Mouse (Mus musculus) erythroblast, embryonic 14.5 days (primary cell): Measurements from ENCODE around the gene Hyou1. TPM values are rescaled to one million over a fixed set of nuclear protein-coding genes. Genes with fewer than 3 reads are reported as not detected.
A peak's percentile ranks its signal among the peaks of the same experiment; 100 is the strongest.
"Not testable (repeated sequence)": the region's sequence is repeated elsewhere in the genome, so short reads cannot be mapped to it uniquely, and the experiment has no call there.

Experiments used
- H3K27me3 ChIP-seq: 2 replicates; pipeline ENCODE4 v1.6.1; 2012; ENCODE audit warnings: inconsistent platforms; ENCODE audit not compliant: control insufficient read depth
- H3K36me3 ChIP-seq: 2 replicates; pipeline ENCODE4 v1.6.1; 2012; ENCODE audit warnings: mild to moderate bottlenecking, inconsistent platforms; ENCODE audit not compliant: control insufficient read depth
- H3K4me1 ChIP-seq: 2 replicates; pipeline ENCODE4 v1.6.1; 2012; ENCODE audit warnings: inconsistent platforms; ENCODE audit not compliant: control insufficient read depth
- H3K4me3 ChIP-seq: replicated peaks from 2 replicates; pipeline ENCODE3; 2012; ENCODE audit warnings: moderate library complexity, mild to moderate bottlenecking, inconsistent platforms
- H3K9me3 ChIP-seq: 2 replicates; pipeline ENCODE4 v1.6.1; 2012; ENCODE audit warnings: low read length, inconsistent platforms, mixed read lengths; ENCODE audit not compliant: control insufficient read depth
- GATA1 ChIP-seq: IDR thresholded peaks from 2 replicates; pipeline ENCODE4 v1.6.1; 2012; ENCODE audit warnings: low read length, inconsistent platforms, mixed read lengths
- TAL1 ChIP-seq: IDR thresholded peaks from 3 replicates; pipeline ENCODE4 v1.6.1; 2012; ENCODE audit warnings: low read length, inconsistent platforms, mixed read lengths
- polyA plus RNA-seq: library from polyadenylated mRNA; stranded (reverse); fragments of >175 nt; gene quantifications from 2 replicates; pipeline ENCODE4 v1.2.3, GENCODE M21; 2012

Gene Hyou1
- 0.69 and 0.80 TPM in 2 replicates for polyA plus RNA-seq

DNA sequence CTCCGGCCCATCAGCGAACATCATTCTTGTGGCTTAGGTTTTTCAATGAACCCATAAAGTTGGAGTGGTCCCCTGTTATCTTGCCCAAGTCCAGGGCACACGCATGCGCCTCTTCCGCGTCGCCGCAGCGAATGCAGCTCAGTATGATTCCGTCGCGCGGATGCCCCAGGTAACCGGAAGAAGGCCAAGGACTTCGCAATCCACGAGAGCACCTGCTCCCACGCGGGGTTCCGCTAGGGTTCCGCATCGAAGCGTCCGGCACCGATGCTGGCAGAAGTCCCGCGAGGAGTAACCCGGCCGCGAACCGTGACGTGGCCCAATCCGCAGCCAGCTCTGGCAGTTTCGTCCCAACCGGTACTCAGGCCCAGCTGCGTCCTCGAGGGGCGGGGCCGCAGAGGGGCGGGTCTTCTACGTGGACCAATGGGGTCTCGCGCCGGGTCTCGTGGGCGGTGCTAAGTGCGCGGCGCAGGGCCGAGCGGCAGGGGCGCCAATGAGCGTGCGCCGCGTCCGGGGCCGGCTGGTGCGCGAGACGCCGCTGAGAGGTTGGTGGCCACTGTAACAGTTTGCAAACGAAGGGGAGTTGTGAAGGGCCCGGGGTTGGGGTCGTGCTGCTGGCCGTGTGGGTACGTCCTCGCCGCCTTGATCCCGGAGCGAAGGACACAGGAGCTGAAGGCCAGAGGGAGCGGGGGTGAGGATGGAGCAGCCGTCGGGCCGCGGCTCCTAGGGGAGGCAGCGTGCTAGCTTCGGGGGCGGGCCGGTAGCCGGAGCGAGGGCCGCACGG is at the start of gene Hyou1:
Gene Hyou1 (plus strand): TSS at position 437 of the 781 bp plus-strand sequence.
- no peaks in the 10 kb centered on the region for H3K27me3 ChIP-seq
- peaks cover 40% of the 10 kb centered on the region for H3K36me3 ChIP-seq
- TF ChIP-seq TAL1 (no peak), GATA1 (peak; percentile 78)
- peaks cover 38% of the 10 kb centered on the region for H3K4me1 ChIP-seq
- peak within 1 kb of the TSS; percentile 79 for H3K4me3 ChIP-seq
- H3K9me3 ChIP-seq = no peaks in the 10 kb centered on the region

DNA sequence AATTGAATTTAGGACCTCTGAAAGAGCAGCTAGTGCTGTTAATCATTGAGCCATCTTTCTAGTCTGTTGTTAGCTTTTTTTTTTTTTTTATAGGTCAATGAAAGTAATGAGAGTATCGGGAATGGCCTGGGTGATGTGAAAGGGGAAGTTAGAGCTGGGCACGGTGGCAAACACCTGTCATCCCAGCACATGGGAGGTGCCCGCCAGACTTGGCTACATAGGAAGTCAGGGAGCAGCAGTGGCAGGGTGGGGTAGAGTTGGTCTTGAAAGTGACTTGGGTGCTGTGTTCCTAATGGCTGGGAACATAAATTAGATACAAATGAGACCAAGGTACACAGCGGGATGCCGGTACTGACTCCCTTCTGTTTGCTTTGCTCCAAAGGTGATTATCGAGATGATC is 48.6 kb upstream of the Hyou1 start:
- Histone ChIP-seq H3K9me3 (peaks cover 3% of the 10 kb centered on the region; the same call in 1 of the 2 replicates), H3K36me3 (peaks cover 75% of the 10 kb centered on the region), H3K4me3 (no peak overlapping the region), H3K4me1 (peaks cover 53% of the 10 kb centered on the region), H3K27me3 (no peaks in the 10 kb centered on the region)
- TF ChIP-seq GATA1 (no peak), TAL1 (no peak)

DNA sequence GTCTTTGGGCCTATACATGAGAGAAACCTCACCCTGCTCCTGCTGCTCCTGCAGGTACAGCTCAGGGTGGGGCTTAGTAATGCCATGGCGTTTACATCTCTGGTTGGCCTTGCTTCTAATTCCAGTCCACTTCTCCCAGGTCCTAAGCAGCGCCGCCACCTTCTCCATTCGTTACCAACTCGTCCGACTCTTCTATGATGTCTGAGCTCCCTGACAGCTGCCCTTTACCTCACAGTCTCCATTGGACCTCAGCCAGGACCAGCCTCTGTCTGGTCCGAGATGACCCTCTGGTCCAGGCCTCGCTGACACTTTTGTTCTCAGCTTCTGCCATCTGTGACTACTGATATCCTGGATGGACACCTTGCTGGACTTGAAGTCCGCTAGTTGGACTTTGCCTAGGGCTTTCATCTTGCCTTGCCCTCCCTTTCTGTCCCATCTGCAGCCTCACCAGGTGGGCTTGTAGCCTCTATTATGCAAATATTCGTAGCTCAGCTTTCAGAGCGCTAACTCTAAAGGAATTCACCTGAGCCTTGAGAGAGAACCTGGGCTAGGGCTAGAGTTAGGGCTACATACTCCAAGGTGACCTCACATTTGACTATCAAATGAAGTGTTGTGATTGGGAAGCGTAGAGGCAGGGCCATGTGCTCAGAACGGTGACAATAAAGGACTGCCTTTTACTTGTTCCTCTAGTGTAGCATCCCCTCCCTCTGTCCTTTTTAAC is 46.2 kb upstream of the Hyou1 start:
- H3K36me3 ChIP-seq = peaks cover 95% of the 10 kb centered on the region
- H3K4me3 ChIP-seq = peak overlapping the region; percentile 70
- TF ChIP-seq GATA1 (no peak), TAL1 (no peak)
- H3K9me3 ChIP-seq = peaks cover 3% of the 10 kb centered on the region; the same call in 1 of the 2 replicates
- peaks cover 48% of the 10 kb centered on the region for H3K4me1 ChIP-seq
- H3K27me3 ChIP-seq = no peaks in the 10 kb centered on the region

DNA sequence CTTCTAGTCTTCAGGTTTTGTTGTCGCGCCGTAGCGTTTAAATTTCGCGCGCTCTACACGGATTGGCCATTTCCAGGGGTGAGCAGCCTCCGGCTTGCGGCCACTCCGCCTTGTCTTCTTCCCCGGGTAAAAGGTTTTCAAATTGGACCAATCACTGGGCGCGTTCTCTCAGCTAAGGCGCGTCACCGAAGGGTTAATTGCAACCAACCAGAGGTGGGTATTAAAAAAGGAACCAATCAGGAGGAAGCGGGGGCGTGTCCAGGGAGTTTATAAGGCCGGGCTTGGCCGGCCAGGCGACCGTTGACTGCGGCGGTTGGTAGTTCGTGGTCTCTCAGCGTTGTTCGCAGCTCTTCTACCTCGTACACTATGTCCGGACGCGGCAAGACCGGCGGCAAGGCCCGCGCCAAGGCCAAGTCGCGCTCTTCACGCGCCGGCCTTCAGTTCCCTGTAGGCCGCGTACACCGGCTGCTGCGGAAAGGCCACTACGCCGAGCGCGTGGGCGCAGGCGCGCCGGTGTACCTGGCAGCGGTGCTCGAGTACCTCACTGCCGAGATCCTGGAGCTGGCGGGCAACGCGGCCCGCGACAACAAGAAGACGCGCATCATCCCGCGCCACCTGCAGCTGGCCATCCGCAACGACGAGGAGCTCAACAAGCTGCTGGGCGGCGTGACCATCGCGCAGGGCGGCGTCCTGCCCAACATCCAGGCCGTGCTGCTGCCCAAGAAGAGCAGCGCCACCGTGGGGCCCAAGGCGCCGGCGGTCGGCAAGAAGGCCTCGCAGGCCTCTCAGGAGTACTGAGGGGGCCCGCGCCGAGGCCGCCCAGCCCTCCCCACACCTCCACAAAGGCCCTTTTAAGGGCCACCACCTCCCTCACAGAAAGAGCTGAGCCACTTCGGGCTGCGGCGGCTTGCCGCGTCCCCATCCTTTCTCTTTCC is 44.6 kb upstream of the Hyou1 start, which contains the start of gene H2afx:
Gene H2afx (plus strand): TSS at position 299 of the 935 bp plus-strand sequence.
- Histone ChIP-seq H3K9me3 (peaks cover 3% of the 10 kb centered on the region; the same call in 1 of the 2 replicates), H3K36me3 (peaks cover 96% of the 10 kb centered on the region), H3K27me3 (no peaks in the 10 kb centered on the region), H3K4me1 (peaks cover 55% of the 10 kb centered on the region), H3K4me3 (peak within 1 kb of the TSS; percentile 70)
- TF ChIP-seq GATA1 = no peak
- TF ChIP-seq TAL1 = no peak

DNA sequence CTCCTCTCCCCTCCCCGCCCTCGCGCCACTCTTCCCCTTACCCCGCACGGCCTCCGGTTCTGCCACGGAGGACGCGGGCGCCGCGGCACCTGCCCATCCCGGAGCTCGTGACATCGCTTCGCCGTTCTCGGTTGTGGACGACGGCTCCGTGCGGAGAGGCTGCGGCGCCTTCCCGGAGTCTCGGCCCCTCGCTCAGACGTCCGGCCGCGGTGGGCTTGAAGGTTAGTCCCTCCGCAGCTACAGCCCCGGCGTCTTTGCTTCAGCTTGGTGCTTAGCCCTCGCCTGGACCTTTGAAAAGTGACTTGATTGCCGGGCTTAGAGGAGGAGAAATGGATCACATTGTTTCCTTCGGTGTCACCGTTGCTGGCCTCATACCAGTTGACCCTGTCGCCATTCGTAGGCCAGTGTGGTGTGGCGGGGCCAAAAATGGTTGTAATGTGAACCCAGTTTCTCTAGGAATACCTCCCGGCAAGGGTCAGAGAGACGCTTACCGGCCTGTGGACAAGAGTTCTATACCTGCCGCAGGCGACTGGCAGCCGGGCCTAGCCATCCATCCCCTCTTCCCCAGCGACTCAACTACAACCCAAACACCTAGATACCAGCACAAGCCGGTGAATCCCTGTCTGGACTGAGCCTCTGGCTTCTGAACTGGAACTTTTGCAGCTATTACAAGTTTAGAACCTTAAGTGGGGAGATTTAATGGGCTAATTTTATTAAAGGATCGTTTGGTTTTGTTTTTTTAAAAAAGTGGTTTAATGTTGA is 43.8 kb upstream of the Hyou1 start:
- Histone ChIP-seq H3K4me1 (peaks cover 60% of the 10 kb centered on the region), H3K36me3 (peaks cover 96% of the 10 kb centered on the region), H3K4me3 (peak overlapping the region; percentile 70), H3K9me3 (peaks cover 3% of the 10 kb centered on the region; the same call in 1 of the 2 replicates), H3K27me3 (no peaks in the 10 kb centered on the region)
- no peak for TF ChIP-seq TAL1
- no peak for TF ChIP-seq GATA1

DNA sequence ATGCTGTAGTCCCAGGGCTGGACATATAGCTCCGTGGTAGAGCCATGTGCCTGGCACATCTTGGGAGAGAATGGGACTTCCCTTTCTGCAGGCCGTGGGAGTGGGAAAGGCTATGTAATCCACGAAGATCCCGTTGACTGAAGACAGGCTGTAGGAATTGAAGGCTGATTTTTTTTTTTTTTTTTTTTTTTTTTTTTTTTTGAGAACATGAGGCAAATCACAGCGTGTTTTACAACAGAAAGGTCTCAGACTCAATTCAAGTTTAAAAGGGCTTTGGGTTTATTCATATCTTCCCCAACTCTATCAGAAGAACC is 43.2 kb upstream of the Hyou1 start:
- Histone ChIP-seq H3K36me3 (peaks cover 96% of the 10 kb centered on the region), H3K4me1 (peaks cover 56% of the 10 kb centered on the region), H3K9me3 (peaks cover 3% of the 10 kb centered on the region), H3K27me3 (no peaks in the 10 kb centered on the region), H3K4me3 (peak overlapping the region; percentile 70)
- no peak for TF ChIP-seq GATA1
- TF ChIP-seq TAL1 = no peak

DNA sequence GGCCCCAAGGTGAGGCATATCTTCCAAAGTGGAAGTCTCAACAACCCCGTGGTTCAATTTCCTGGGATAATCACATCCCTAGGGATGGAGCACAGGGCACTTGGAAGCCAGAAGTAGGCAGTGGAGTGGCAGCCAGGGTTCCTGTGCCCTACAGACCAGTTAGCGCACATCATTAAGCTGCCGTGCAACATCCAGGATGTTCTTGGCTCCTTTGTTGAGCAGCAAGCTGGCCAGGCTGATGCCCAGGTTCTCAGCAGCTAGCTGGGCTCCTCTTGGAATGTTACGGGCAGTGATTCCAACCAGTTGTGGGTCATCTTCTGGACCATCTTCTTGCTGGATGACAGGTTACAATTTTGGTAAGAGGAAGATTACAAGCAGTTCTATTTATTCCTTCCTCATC is 42.8 kb upstream of the Hyou1 start:
- Histone ChIP-seq H3K36me3 (peaks cover 96% of the 10 kb centered on the region), H3K4me1 (peaks cover 55% of the 10 kb centered on the region), H3K4me3 (peak overlapping the region; percentile 70)
- not testable (repeated sequence) for H3K27me3 ChIP-seq, H3K9me3 ChIP-seq

DNA sequence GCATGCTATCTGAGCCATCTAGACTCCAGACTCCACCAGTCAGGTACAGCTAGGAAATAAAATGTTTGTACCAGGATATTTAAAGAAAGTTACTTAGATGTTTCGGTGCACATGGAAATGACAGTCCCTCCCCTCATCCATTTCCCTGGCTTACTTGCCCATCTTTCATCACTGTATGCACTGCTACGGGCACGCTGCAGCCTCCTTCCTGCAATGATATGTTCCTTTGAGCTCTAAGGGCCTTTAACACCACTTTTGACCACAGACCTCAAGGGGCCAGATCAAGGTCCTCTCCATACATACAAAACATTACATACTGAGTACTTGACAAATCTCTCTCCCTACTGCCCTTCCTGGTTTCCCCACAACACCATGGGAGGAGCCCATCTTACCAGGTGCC is 42.3 kb upstream of the Hyou1 start:
- peaks cover 3% of the 10 kb centered on the region for H3K9me3 ChIP-seq
- H3K36me3 ChIP-seq = peaks cover 96% of the 10 kb centered on the region
- H3K4me3 ChIP-seq = peak overlapping the region; percentile 70
- H3K4me1 ChIP-seq = peaks cover 51% of the 10 kb centered on the region
- TF ChIP-seq GATA1 (no peak), TAL1 (no peak)
- H3K27me3 ChIP-seq = no peaks in the 10 kb centered on the region
